Mouse (Mus musculus) gastrocnemius, postnatal 14 days (tissue): Measurements from ENCODE around the gene Dnah1. TPM values are rescaled to one million over a fixed set of nuclear protein-coding genes. Genes with fewer than 3 reads are reported as not detected.

ENCODE experiments used
- DNase-seq: peaks from one replicate; pipeline ENCODE4 v3.0.0; 2021; ENCODE audit warnings: mixed read lengths
- intact Hi-C: fragments of 180-260 bp; cut with DNase I; formaldehyde crosslinking; loops from one replicate; pipeline ENCODE4 v1.15.1; 2025; ENCODE audit warnings: low total_unique reads
- total RNA-seq, 2 experiments: library from RNA; stranded (reverse); gene quantifications; 2 replicates each; pipeline ENCODE4 v1.2.3; 2021

Dnah1 gene
- total RNA-seq, 2 experiments from 2014 or later = 0.18 to 0.21 TPM

- intact Hi-C loops = loop anchor here (5.0 kb wide), 1 partner anchor 35 kb away; no protein-coding TSS in a partner anchor
- DNase-seq = no peak
Measured at GRCm38 (mm10) chr14:31322191-31322590, 1.5 kb downstream of the Dnah1 start.

- intact Hi-C loops = loop anchor here (5.0 kb wide), 1 partner anchor 34 kb away; no protein-coding TSS in a partner anchor
Measured at GRCm38 (mm10) chr14:31321181-31321580, 2.5 kb downstream of the Dnah1 start.

GRCm38 (mm10) chr14:31319546-31319945, 4.2 kb downstream of the Dnah1 start:
- intact Hi-C loops = no loop called here
- no peak for DNase-seq

More at GRCm38 (mm10) chr14:31321181-31321580, 2.5 kb downstream of the Dnah1 start:
- DNase-seq = no peak

GRCm38 (mm10) chr14:31317754-31318153, 5.9 kb downstream of the Dnah1 start:
- intact Hi-C loops = no loop called here
- DNase-seq = no peak

GRCm38 (mm10) chr14:31316613-31317012, 7.1 kb downstream of the Dnah1 start:
- DNase-seq = no peak
- intact Hi-C loops = no loop called here

GRCm38 (mm10) chr14:31313192-31313591, 10.5 kb downstream of the Dnah1 start:
- DNase-seq = no peak
- intact Hi-C loops = no loop called here

- intact Hi-C loops = loop anchor here (5.0 kb wide), 1 partner anchor 37 kb away; the partner anchor contains the start of gene Dnah1
- no peak for DNase-seq
Measured at GRCm38 (mm10) chr14:31285728-31286127, 38.0 kb downstream of the Dnah1 start.

GRCm38 (mm10) chr14:31272164-31272563, 51.5 kb downstream of the Dnah1 start:
- intact Hi-C loops = loop anchor here (5.0 kb wide), 2 partner anchors 55 to 200 kb away; no protein-coding TSS in a partner anchor
- DNase-seq = peak; percentile 77

- no peak for DNase-seq
- intact Hi-C loops = loop anchor here (5.0 kb wide), 2 partner anchors 56 to 201 kb away; no protein-coding TSS in a partner anchor
Measured at GRCm38 (mm10) chr14:31271121-31271520, 52.6 kb downstream of the Dnah1 start.

GRCm38 (mm10) chr14:31269456-31270100, 54.1 kb downstream of the Dnah1 start:
- intact Hi-C loops = loop anchor here (5.0 kb wide), 2 partner anchors 58 to 203 kb away; no protein-coding TSS in a partner anchor
- peak; percentile 49 for DNase-seq

- DNase-seq = no peak
- intact Hi-C loops = no loop called here
Measured at GRCm38 (mm10) chr14:31268301-31269001, 55.2 kb downstream of the Dnah1 start.

- intact Hi-C loops = no loop called here
- DNase-seq = no peak
Measured at GRCm38 (mm10) chr14:31267649-31268048, 56.0 kb downstream of the Dnah1 start.

GRCm38 (mm10) chr14:31260932-31261331, 62.8 kb downstream of the Dnah1 start:
- intact Hi-C loops = no loop called here

GRCm38 (mm10) chr14:31260374-31260773, 63.3 kb downstream of the Dnah1 start:
- DNase-seq = no peak
- intact Hi-C loops = no loop called here

More at GRCm38 (mm10) chr14:31260932-31261331, 62.8 kb downstream of the Dnah1 start:
- no peak for DNase-seq

- DNase-seq = no peak
- intact Hi-C loops = loop anchor here (10.0 kb wide), 1 partner anchor 116 kb away; no protein-coding TSS in a partner anchor
Measured at GRCm38 (mm10) chr14:31258476-31259050, 65.1 kb downstream of the Dnah1 start.

GRCm38 (mm10) chr14:31252091-31252490, 71.6 kb downstream of the Dnah1 start:
- DNase-seq = no peak
- intact Hi-C loops = loop anchor here (10.0 kb wide), 1 partner anchor 123 kb away; no protein-coding TSS in a partner anchor

GRCm38 (mm10) chr14:31251626-31252025, 72.1 kb downstream of the Dnah1 start:
- DNase-seq = no peak
- intact Hi-C loops = loop anchor here (10.0 kb wide), 1 partner anchor 123 kb away; no protein-coding TSS in a partner anchor

GRCm38 (mm10) chr14:31251084-31251604, 72.6 kb downstream of the Dnah1 start, which contains the start of the genes Phf7 and Bap1:
Gene Phf7 (minus strand): TSS chr14:31251317.
Gene Bap1 (plus strand): TSS chr14:31251450.
- DNase-seq = peak; percentile 95
- intact Hi-C loops = loop anchor here (10.0 kb wide), 1 partner anchor 124 kb away; no protein-coding TSS in a partner anchor
